Mouse (Mus musculus) spleen, postnatal 36 days (tissue): Measurements from ENCODE around the gene Nedd1.
A peak's percentile ranks its signal among the peaks of the same experiment; 100 is the strongest.

Source experiments
- DNase-seq, 2 experiments: peaks; one replicate each; pipeline ENCODE4 v3.0.0; 2022; ENCODE audit warnings: low spot score in 2 of 2, mixed read lengths in 1 of 2

The Nedd1 gene

GRCm38 (mm10) chr10:92721771-92722619 lies at the start of gene Nedd1:
Gene Nedd1 (minus strand): TSS chr10:92722420.
- peak; percentile 95 to 96 for DNase-seq

GRCm38 (mm10) chr10:92754359-92754758 lies 32.1 kb upstream of the Nedd1 start:
- no peak for DNase-seq

GRCm38 (mm10) chr10:92730339-92730738 lies 8.1 kb upstream of the Nedd1 start:
- DNase-seq: no peak

- DNase-seq: no peak
These were observed 6.5 kb upstream of the Nedd1 start for GRCm38 (mm10) chr10:92728723-92729122.

GRCm38 (mm10) chr10:92722620-92722988 lies 384 bp upstream of the Nedd1 start:
- no peak for DNase-seq

- no peak for DNase-seq
These were observed 23.2 kb downstream of the Nedd1 start for GRCm38 (mm10) chr10:92699032-92699431.

GRCm38 (mm10) chr10:92675056-92675455 lies 47.2 kb downstream of the Nedd1 start:
- DNase-seq: no peak

GRCm38 (mm10) chr10:92671906-92672305 lies 50.3 kb downstream of the Nedd1 start:
- DNase-seq: no peak

- DNase-seq: no peak
These were observed 56.9 kb downstream of the Nedd1 start for GRCm38 (mm10) chr10:92665287-92665686.

- no peak for DNase-seq
These were observed 69.0 kb downstream of the Nedd1 start for GRCm38 (mm10) chr10:92653266-92653665.

- no peak for DNase-seq
These were observed 69.8 kb downstream of the Nedd1 start for GRCm38 (mm10) chr10:92652399-92652920.

- DNase-seq: no peak
These were observed 71.0 kb downstream of the Nedd1 start for GRCm38 (mm10) chr10:92651266-92651665.

- DNase-seq: no peak
These were observed 73.1 kb downstream of the Nedd1 start for GRCm38 (mm10) chr10:92649096-92649495.

- no peak for DNase-seq
These were observed 74.5 kb downstream of the Nedd1 start for GRCm38 (mm10) chr10:92647691-92648090.

- no peak for DNase-seq
These were observed 78.2 kb downstream of the Nedd1 start for GRCm38 (mm10) chr10:92643995-92644394.

GRCm38 (mm10) chr10:92641032-92641431 lies 81.2 kb downstream of the Nedd1 start:
- DNase-seq: no peak
